15 mouse cellular contexts compared by ENCODE assay signal in genomic region chr11:34372224-34372623, GRCm38 (mm10).
"Had no signal": no experiment of that assay in that cellular context is flagged by ENCODE, and none has a peak within 500 bp of the region (broad histone marks: within the 10 kb centered on the region; RNA-seq: fewer than 3 reads in every experiment).

No protein-coding gene starts in this region.

- H3K9ac ChIP-seq: liver, embryonic 15.5 days; midbrain, embryonic 15.5 days; neural tube, embryonic 12.5 days; stomach, embryonic 15.5 days had no signal

- H3K27ac ChIP-seq: layer of hippocampus, adult 2 months; limb, embryonic 10.5 days; liver, embryonic 15.5 days; midbrain, embryonic 15.5 days; neural tube, embryonic 12.5 days; stomach, embryonic 15.5 days had no signal

- H3K9me3 ChIP-seq: limb, embryonic 10.5 days; liver, embryonic 15.5 days; midbrain, embryonic 15.5 days; neural tube, embryonic 12.5 days; stomach, embryonic 15.5 days had no signal

- H3K36me3 ChIP-seq: limb, embryonic 10.5 days; liver, embryonic 15.5 days; midbrain, embryonic 15.5 days; neural tube, embryonic 12.5 days; stomach, embryonic 15.5 days had no signal

- H3K27me3 ChIP-seq: liver, embryonic 15.5 days; midbrain, embryonic 15.5 days; neural tube, embryonic 12.5 days; stomach, embryonic 15.5 days had no signal

- DNase-seq: kidney, postnatal 10 days; kidney, postnatal 4 days; lung, adult 2 months; lung, postnatal 36 days; right cerebral cortex, postnatal 4 days; thymus, postnatal 36 days had no signal

- ATAC-seq: lung, postnatal 0 days; midbrain, embryonic 15.5 days had no signal

- H3K4me1 ChIP-seq: liver, embryonic 15.5 days; midbrain, embryonic 15.5 days; neural tube, embryonic 12.5 days; stomach, embryonic 15.5 days had no signal

- H3K4me2 ChIP-seq: liver, embryonic 11.5 days; liver, embryonic 15.5 days; midbrain, embryonic 11.5 days; midbrain, embryonic 15.5 days; neural tube, embryonic 12.5 days; stomach, embryonic 15.5 days had no signal

- H3K4me3 ChIP-seq: layer of hippocampus, adult 2 months; limb, embryonic 10.5 days; liver, embryonic 15.5 days; midbrain, embryonic 15.5 days; neural tube, embryonic 12.5 days; stomach, embryonic 15.5 days had no signal
